Mouse (Mus musculus) thymus, postnatal 0 days (tissue): Measurements from ENCODE around the gene Ubqln4. TPM values are rescaled to one million over a fixed set of nuclear protein-coding genes. Genes with fewer than 3 reads are reported as not detected.

ENCODE experiments used
- DNase-seq: peaks from one replicate; pipeline ENCODE4 v3.0.0-alpha.2; 2015; ENCODE audit warnings: low spot score
- polyA plus RNA-seq: library from polyadenylated mRNA; unstranded; fragments of >200 nt; fragmentation: Nextera tagmentation; extraction: Ambion mirVana; gene quantifications from 2 replicates; pipeline ENCODE4 v1.2.1, GENCODE M21; 2015

Ubqln4 gene
- polyA plus RNA-seq, 1 experiment from 2014 or later, result 14.6 TPM

- DNase-seq, result no peak
Measured at GRCm38 (mm10) chr3:88541622-88542401, 11.7 kb upstream of the Ubqln4 start.

- DNase-seq, result no peak
Measured at GRCm38 (mm10) chr3:88542486-88542885, 11.1 kb upstream of the Ubqln4 start.

GRCm38 (mm10) chr3:88543174-88543573 lies 10.4 kb upstream of the Ubqln4 start:
- no peak for DNase-seq

GRCm38 (mm10) chr3:88543651-88544410 lies 9.7 kb upstream of the Ubqln4 start:
- DNase-seq, result no peak

GRCm38 (mm10) chr3:88544514-88544913 lies 9.0 kb upstream of the Ubqln4 start:
- DNase-seq, result no peak

GRCm38 (mm10) chr3:88544955-88545591 lies 8.5 kb upstream of the Ubqln4 start:
- DNase-seq, result no peak

- DNase-seq, result no peak
Measured at GRCm38 (mm10) chr3:88546674-88547418, 6.7 kb upstream of the Ubqln4 start.

- no peak for DNase-seq
Measured at GRCm38 (mm10) chr3:88548180-88548917, 5.2 kb upstream of the Ubqln4 start, which contains the start of gene Rab25. Rab25 (minus strand) TSS chr3:88548300.

- DNase-seq, result no peak
Measured at GRCm38 (mm10) chr3:88551586-88551985, 2.0 kb upstream of the Ubqln4 start.

GRCm38 (mm10) chr3:88552082-88552645 lies 1.4 kb upstream of the Ubqln4 start:
- DNase-seq, result no peak

GRCm38 (mm10) chr3:88552676-88553524 lies 658 bp upstream of the Ubqln4 start, which contains the start of gene Lamtor2:
Lamtor2 (minus strand) TSS chr3:88553074.
- DNase-seq, result peak; percentile 96

- DNase-seq, result peak; percentile 54
Measured at GRCm38 (mm10) chr3:88553880-88554586, 475 bp downstream of the Ubqln4 start.

GRCm38 (mm10) chr3:88555069-88555605 lies 1.6 kb downstream of the Ubqln4 start:
- no peak for DNase-seq

- no peak for DNase-seq
Measured at GRCm38 (mm10) chr3:88555731-88556130, 2.2 kb downstream of the Ubqln4 start.

GRCm38 (mm10) chr3:88556616-88557015 lies 3.1 kb downstream of the Ubqln4 start:
- DNase-seq, result no peak

GRCm38 (mm10) chr3:88559596-88559995 lies 6.0 kb downstream of the Ubqln4 start:
- DNase-seq, result no peak

GRCm38 (mm10) chr3:88561989-88562388 lies 8.4 kb downstream of the Ubqln4 start:
- no peak for DNase-seq

- no peak for DNase-seq
Measured at GRCm38 (mm10) chr3:88563442-88563841, 9.9 kb downstream of the Ubqln4 start.
